Mouse (Mus musculus) E14TG2a.4 (cell line): ENCODE measurements around the gene Pcbp3.
"Not testable (repeated sequence)": the region's sequence is repeated elsewhere in the genome, so short reads cannot be mapped to it uniquely, and the experiment has no call there.

ENCODE experiments used
- H3K27me3 ChIP-seq: 2 replicates; pipeline ENCODE4 v1.6.1; 2014; ENCODE audit warnings: low read length, control low read depth; ENCODE audit not compliant: insufficient read depth
- H3K36me3 ChIP-seq: 2 replicates; pipeline ENCODE4 v1.6.1; 2014; ENCODE audit warnings: low read length, control low read depth; ENCODE audit not compliant: insufficient read depth
- H3K4me1 ChIP-seq: replicated peaks from 2 replicates; pipeline ENCODE4 v1.6.1; 2014; ENCODE audit warnings: low read depth, low read length, control low read depth
- H3K4me3 ChIP-seq: replicated peaks from 2 replicates; pipeline ENCODE4 v1.5.1; 2014; ENCODE audit warnings: mild to moderate bottlenecking, low read length
- H3K9me3 ChIP-seq: 2 replicates; pipeline ENCODE4 v1.6.1; 2014; ENCODE audit warnings: low read length, control low read depth
- CTCF ChIP-seq: conservative IDR thresholded peaks from 2 replicates; pipeline ENCODE4 v1.5.1; 2014; ENCODE audit warnings: low read length
- NANOG ChIP-seq: IDR thresholded peaks from 2 replicates; pipeline ENCODE4 v1.6.1; 2014; ENCODE audit warnings: borderline replicate concordance, low read length, mixed read lengths
- POU5F1 ChIP-seq: IDR thresholded peaks from 2 replicates; pipeline ENCODE4 v1.6.1; 2014; ENCODE audit warnings: low read length, borderline replicate concordance

Gene Pcbp3

DNA sequence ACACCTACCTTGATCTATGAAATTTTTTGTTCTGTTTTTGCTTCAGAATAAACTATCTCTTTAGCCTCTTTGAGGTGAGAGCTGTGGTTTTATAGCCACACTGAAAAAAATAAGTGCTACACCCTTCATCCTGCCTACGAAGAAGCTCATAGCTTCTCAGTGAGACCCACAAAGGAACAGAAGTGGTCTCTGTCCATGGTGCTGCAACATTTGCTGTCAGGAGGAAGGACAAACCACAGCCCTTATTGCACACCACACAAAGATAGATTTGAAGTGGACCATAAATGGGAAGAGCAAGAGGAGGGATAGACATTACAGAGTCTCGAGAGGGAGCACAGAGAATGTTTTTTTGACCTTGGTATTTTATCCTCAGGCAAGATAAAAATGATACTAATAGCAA lies 16.4 kb upstream of the Pcbp3 start:
- Histone ChIP-seq H3K27me3 (peaks cover 2% of the 10 kb centered on the region; the same call in 1 of the 2 replicates), H3K9me3 (peaks cover 11% of the 10 kb centered on the region), H3K4me3 (no peak overlapping the region), H3K4me1 (peaks cover 36% of the 10 kb centered on the region), H3K36me3 (no peaks in the 10 kb centered on the region)
- TF ChIP-seq NANOG (no peak), CTCF (no peak), POU5F1 (no peak)

DNA sequence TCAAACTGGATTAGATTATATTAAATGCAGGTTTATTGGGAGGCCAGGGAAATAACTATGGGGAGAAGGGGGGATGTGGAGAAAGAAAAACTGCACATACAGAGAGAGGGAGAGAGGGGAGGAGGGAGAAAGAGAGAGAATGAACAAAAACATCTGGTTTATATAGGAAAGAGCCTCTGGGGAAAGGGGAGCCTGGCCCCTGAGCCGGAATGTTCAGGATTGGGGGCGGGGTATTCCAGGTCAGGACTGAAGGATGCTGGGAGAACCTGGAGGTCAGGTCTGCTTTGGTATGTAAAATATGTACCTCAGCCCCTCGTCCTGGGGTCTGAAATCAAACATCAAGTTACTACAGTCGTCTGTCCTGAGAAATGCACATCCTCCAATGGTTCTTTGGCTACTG lies 15.0 kb upstream of the Pcbp3 start:
- TF ChIP-seq NANOG, result no peak
- no peak for TF ChIP-seq POU5F1
- no peak for TF ChIP-seq CTCF
- no peaks in the 10 kb centered on the region for H3K36me3 ChIP-seq
- H3K4me3 ChIP-seq, result no peak overlapping the region
- 0 out of 2 replicates have a peak, but pooled peaks cover under 1% of the 10 kb centered on the region for H3K9me3 ChIP-seq
- H3K4me1 ChIP-seq, result peaks cover 40% of the 10 kb centered on the region
- peaks cover 6% of the 10 kb centered on the region; the same call in 1 of the 2 replicates for H3K27me3 ChIP-seq

DNA sequence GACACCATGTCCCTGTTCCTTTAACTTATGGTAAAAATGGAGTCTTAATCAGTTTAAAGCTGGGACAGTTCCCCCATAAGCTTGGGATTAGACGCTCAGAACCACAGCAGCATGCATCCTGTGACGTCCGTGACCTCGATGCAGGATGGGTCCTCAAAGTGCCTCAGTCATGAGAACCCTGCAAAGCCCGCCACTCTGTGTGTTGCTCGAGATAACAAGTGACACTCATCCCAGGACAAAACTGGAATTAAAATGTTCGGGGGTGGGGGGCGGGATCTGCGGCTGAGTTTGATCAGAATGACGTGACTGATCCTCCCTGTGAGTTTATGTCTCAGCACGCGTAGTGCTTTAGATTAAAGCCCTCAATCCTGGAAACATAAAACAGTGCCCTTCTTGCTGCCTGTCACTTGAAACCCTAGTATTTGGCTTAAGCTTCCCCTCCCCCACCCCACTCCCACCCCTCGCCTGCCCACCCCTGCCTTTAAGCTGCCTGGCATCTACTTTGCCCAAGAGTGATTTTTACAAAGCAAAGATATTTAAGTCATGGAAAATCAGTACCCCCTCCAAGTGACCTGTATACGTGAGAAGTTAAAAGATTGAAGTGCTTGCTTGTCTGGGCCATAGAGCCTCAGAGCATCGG lies 12.2 kb upstream of the Pcbp3 start:
- H3K9me3 ChIP-seq, result no peaks in the 10 kb centered on the region
- H3K4me3 ChIP-seq, result no peak overlapping the region
- H3K27me3 ChIP-seq, result peaks cover 6% of the 10 kb centered on the region; the same call in 1 of the 2 replicates
- H3K4me1 ChIP-seq, result peaks cover 40% of the 10 kb centered on the region
- TF ChIP-seq POU5F1, result no peak
- no peak for TF ChIP-seq CTCF
- TF ChIP-seq NANOG, result no peak
- H3K36me3 ChIP-seq, result no peaks in the 10 kb centered on the region

DNA sequence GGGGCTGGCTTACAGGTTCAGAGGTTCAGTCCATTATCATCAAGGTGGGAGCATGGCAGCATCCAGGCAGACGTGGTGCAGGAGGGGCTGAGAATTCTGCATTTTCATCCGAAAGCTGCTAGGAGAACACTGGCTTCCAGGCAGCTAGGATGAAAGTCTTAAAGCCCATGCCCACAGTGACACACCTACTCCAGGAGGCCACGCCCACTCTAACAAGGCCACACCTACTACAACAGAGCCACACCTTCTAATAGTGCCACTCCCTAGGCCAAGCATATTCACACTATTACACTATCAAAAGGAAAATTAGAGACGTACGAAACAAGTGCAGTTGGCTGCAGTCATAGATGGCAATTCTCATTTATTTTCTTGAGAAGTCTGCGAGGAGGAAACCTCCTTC lies 10.6 kb upstream of the Pcbp3 start:
- H3K27me3 ChIP-seq, H3K4me3 ChIP-seq, H3K36me3 ChIP-seq, H3K9me3 ChIP-seq: not testable (repeated sequence)
- peaks cover 41% of the 10 kb centered on the region for H3K4me1 ChIP-seq

DNA sequence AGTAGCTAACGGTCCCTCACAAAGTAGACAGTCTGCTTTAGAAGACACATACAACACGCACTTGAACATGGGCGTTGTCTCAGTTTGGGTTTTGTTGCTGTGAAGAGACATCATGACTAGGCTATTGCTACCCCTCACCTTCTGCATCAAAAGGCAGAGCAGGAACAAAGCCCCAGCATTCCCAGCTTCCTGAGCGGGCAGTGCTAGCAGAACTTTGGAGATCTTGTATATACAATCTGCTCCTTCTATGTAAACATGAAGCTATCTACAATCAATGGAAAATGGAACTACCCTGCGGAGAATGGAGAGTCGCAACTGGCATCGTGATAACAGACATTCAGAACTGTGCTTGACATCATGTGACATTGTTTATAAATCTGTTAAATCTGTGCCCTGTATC lies 9.3 kb upstream of the Pcbp3 start:
- Histone ChIP-seq H3K4me3 (no peak overlapping the region), H3K36me3 (no peaks in the 10 kb centered on the region), H3K4me1 (peaks cover 29% of the 10 kb centered on the region), H3K27me3 (peaks cover 9% of the 10 kb centered on the region; the same call in 1 of the 2 replicates), H3K9me3 (no peaks in the 10 kb centered on the region)
- no peak for TF ChIP-seq POU5F1
- no peak for TF ChIP-seq CTCF
- TF ChIP-seq NANOG, result no peak

DNA sequence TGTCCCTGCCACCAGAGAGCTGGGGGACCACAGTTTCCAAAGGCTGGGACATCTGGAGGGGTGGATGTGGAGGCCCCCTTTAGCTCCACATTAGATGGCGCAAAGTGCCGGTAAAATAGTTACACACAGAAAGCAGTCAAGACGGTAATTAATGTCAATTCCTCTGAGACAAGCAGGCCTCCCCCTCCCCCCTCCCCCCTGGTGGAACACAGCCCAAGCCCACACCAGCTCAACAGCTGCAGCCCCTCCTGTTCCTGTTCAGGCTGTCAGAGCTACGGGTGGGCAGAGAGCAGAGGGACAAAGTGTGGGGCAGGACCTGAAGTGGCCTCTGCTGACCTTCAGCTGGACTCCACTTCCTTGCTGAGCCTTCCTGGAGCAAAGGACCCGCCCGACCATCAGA lies 2.7 kb upstream of the Pcbp3 start:
- TF ChIP-seq NANOG, result no peak
- TF ChIP-seq CTCF, result no peak
- TF ChIP-seq POU5F1, result no peak
- peaks cover 25% of the 10 kb centered on the region for H3K27me3 ChIP-seq
- peaks cover 42% of the 10 kb centered on the region for H3K4me1 ChIP-seq
- peak overlapping the region; percentile 24 for H3K4me3 ChIP-seq
- H3K9me3 ChIP-seq, result no peaks in the 10 kb centered on the region
- H3K36me3 ChIP-seq, result peaks cover 2% of the 10 kb centered on the region; the same call in 1 of the 2 replicates

DNA sequence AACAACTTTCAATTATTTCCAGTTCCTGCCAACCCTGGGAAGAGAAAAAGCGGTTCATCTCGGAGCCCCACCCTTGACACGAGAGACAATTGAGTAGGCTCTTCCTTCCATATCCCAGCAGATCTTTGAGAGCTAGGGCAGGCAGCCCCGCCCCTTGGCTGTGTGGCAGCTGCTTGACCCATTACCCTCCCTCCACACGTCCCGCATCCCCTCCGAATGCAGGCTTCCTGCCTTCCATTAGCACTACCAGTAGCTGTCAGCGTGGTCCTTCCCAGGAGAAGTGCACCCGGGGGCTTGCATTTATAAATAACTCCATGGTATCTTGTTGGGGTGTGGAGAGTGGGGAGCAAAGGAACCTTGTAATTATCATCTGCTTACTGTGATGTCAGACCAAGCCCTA lies 2.3 kb upstream of the Pcbp3 start:
- no peaks in the 10 kb centered on the region for H3K9me3 ChIP-seq
- H3K27me3 ChIP-seq, result peaks cover 25% of the 10 kb centered on the region
- peaks cover 42% of the 10 kb centered on the region for H3K4me1 ChIP-seq
- TF ChIP-seq CTCF, result no peak
- TF ChIP-seq NANOG, result no peak
- TF ChIP-seq POU5F1, result no peak
- H3K36me3 ChIP-seq, result peaks cover 7% of the 10 kb centered on the region; the same call in 1 of the 2 replicates
- peak overlapping the region; percentile 24; the same call in 1 of the 2 replicates for H3K4me3 ChIP-seq

DNA sequence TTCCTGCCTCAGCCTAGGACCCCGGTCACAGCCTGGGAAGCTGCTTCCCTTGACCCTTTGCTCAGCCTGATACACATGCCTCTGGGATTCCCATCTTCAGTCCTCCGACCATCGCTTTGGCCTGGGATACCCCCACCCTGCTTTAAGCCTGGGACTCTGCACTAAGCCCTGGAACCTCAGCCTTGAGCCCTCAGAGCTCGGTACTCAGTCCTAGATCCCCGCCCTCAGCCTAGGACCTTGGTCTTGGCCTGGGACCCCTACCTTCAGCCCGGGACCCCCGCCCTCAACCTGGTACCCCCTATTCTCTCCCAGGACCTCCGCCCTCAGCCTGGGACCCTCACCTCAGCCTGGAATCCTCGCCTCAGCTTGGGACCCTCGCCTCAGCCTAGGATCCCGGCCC lies 531 bp downstream of the Pcbp3 start:
- no peaks in the 10 kb centered on the region for H3K9me3 ChIP-seq
- H3K36me3 ChIP-seq, result peaks cover 7% of the 10 kb centered on the region; the same call in 1 of the 2 replicates
- peak overlapping the region; percentile 92 for H3K4me3 ChIP-seq
- no peak for TF ChIP-seq NANOG
- no peak for TF ChIP-seq POU5F1
- TF ChIP-seq CTCF, result no peak
- peaks cover 22% of the 10 kb centered on the region for H3K27me3 ChIP-seq
- peaks cover 40% of the 10 kb centered on the region for H3K4me1 ChIP-seq

DNA sequence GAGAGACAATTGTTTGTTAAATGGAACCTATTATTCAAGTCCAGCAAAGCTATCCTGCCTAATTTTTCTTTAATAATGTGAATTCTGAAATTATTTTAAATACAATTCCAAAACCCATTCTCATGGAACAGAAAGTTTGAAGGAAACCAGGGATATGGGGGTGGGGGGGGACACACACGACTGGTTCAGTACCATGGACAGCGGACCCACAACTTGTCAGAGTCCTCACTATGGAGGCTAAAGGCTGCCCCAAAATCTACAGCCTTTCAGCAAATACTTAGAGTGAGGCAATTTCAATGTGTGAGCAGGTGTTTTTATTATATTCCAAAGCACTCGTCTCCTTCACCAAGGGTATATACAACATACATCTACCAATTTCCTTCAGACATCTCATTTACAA lies 3.5 kb downstream of the Pcbp3 start:
- Histone ChIP-seq H3K9me3 (no peaks in the 10 kb centered on the region), H3K4me1 (peaks cover 26% of the 10 kb centered on the region)
- TF ChIP-seq NANOG, result no peak
- no peak for TF ChIP-seq POU5F1
- no peak for TF ChIP-seq CTCF

More for the DNA sequence above, 3.5 kb downstream of the Pcbp3 start:
- Histone ChIP-seq H3K4me3 (no peak overlapping the region), H3K27me3 (peaks cover 10% of the 10 kb centered on the region; the same call in 1 of the 2 replicates), H3K36me3 (peaks cover 7% of the 10 kb centered on the region; the same call in 1 of the 2 replicates)
